Mouse (Mus musculus) right cerebral cortex, postnatal 14 days (tissue): Measurements from ENCODE around the gene Rbm17.

ENCODE experiments used
- DNase-seq: peaks from one replicate; pipeline ENCODE4 v3.0.0; 2022

Rbm17 gene

DNA sequence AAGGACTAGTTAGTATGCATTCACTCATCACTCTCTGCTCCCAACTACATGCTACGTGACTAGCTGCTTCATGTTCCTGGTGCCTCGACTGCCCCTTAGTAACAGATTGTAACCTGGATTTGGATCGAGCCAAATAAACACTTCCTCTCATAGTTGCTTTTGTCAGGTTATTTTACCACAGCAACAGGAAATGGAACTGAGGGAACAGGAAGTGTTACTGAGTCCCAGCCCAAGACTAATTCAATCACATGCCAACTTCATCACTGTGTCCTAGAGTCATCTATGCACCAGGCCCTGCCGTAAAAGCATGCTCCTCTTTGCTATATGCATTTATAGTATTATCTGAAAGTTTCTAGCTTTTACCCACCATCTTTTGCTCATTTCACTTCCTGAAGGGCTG is 16.0 kb downstream of the Rbm17 start:
- DNase-seq: no peak

DNA sequence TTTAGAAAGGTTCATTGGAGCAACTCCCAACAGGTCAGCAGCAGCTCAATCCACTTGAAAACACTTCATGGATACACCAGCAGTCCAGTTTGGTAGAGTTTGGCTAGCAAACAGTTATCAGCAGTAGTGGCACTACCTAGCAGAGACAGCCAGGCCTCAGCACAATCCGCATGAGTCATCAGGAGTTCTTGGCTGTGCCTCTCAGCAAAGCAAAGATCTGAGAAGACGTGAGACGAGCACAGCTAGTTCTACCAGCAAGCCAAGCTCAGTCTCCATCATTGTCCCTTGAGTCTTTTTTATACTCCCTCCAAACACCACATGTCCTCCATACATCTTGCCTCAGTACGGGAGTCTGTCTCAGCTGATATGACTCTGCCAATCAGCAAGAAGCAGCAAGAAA is 24.6 kb downstream of the Rbm17 start:
- DNase-seq: no peak

DNA sequence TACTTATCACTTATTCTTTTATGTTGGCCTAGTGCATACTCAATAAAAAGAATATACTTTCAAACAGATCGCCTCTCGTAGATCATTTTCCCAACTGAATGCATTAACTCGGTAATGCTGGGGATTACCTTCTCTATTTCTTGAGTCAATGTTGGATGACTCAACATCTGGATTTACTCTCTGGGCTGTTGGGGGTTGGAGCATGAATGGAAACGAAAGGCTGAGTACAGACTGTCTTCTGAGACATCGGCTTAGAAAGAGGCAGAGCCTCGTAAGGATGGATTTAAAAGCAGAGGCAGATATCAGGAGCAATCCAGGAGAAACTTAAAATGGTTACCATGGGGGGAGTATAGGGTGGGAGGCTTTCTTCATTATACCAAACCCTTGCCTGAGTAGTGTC is 25.8 kb downstream of the Rbm17 start:
- no peak for DNase-seq

DNA sequence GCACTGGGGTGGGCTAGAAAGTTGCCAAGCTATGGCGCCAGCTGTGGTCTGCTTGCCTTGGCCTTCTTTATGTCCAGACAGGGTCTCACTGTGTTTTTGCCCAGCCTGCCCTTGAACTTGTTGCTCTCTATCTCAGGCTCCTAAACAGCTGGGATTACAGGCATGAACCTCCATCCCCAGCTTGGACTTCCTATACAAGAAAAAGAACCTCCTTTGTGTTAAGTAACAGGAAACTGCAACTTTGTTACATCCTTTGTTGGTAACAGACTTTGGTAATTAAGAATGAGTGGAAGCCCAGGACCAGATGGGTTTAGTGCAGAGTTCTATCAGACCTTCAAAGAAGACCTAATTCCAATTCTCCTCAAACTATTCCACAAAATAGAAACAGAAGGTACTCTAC is 30.3 kb downstream of the Rbm17 start:
- no peak for DNase-seq

DNA sequence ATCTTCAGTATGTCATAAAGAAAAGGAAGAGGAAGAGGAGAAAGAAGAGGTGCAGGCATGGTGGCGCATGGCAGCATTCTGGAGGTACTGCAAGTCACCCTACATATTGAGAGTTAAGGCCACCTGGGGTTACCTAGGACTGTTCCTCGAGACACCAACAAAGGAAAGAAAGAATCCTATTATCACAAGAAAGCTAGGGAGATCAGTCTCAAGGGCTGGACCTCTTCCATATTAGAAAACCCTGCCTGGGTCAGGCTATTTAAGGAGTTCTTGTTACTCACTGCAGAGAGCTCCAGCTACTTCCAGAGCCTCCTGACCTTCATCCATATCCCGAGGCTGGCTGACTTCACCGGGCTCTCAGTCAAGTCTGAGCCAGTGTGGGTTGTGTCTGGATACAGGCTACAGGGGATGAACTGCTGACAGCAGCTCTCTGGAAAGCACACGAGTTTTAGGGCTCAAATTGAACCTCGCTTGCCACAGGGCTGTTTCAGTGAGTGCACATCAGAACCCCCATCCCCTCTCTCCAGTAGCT is 32.9 kb downstream of the Rbm17 start:
- DNase-seq: no peak

DNA sequence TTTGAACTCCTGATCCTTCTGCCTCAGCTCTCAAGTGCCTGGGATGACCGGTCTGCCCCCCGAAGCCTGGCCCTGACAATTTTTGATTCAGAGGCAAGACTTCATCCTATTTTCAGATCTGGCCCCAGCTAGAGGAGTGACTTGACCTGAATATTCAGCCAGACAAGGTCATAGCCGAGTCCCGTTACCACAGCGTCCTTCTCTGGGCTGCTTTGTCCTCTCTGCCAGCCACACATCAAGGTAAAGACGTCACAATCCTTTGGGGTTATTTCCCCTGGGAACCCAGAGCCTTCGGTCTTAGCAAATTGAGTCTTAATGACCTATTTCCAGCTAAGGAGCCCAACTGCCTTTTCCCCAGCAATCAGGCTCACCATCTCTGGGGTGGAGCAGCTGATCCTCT is 35.5 kb downstream of the Rbm17 start:
- no peak for DNase-seq

DNA sequence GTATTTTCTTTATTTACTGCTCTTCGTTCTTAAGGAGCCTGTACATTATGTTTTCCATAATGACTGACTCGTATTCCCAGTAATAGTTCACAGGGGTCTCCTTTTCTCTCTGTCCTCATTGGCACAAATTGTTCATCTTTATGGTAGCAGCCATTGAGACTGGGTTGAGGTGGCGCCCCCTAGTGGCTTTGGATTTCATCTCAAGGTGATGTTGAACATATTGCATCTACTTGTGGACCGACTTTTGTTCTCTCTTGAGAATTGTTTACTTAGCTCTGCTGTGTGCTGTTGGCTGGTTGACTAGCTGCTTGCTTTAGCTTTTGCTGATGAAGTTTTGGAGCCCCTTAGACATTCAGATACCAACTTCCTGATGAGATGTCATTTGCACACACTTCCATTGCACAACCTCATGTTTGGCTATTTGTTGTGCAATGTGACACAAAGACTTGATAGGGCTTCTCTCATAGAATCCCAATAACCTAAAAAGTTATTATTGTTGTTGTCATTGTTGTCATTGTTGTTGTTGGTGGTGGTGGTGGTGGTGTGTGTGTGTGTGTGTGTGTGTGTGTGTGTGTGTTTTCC is 36.1 kb downstream of the Rbm17 start:
- DNase-seq: peak; percentile 48

DNA sequence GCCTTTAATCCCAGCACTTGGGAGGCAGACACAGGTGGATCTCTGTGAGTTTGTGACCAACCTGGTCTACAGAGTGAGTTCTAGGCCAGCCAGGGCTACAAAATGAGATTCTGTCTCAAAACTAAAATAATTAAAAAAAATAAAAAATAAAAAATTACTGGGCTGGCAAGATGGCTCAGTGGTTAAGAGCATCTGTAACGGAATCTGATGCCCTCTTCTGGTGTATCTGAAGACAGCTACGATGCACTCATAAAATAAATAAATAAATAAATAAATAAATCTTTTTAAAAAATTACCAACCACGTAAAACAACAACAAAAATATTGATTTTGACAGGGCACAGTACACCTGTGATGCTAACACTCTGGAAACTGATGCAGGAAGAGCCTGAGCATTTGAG is 37.1 kb downstream of the Rbm17 start:
- no peak for DNase-seq

DNA sequence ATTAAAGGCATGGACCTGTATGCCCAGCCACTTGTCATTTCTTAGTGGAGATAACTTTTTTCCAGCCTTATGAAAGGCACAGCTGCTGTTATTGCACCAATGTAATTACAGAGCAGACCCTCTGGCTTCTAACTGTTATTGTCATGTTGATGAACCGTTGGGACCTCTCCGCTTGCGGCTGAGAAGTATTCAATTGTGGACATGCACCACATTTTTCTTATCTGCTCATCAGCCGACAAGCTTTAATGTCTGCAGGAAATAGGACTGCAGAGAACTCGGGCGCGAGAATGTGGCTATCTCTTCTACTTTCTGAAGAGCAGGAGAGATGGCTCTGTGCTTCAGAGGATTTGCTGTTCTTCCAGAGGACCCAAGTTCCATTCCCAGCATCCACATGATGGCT is 37.7 kb downstream of the Rbm17 start:
- no peak for DNase-seq

DNA sequence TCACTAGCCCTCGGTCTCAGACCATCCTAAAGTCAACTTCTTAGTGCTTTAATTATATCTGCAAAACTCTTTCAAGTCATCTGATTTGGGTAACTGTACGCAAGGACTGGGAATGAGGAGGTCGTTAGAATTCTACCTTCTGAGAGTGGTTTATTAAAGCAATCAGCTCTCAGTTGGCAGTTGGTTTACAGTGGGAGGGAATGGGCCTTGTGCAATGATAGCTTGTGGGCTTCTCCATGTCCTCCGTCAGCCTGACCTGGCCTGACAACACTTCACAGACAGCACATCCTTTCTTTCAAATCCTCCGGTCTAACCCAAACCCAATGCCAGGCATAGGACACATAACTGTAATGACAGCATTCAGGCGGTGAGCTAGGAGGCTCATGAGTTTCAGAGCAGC is 39.2 kb downstream of the Rbm17 start:
- no peak for DNase-seq

DNA sequence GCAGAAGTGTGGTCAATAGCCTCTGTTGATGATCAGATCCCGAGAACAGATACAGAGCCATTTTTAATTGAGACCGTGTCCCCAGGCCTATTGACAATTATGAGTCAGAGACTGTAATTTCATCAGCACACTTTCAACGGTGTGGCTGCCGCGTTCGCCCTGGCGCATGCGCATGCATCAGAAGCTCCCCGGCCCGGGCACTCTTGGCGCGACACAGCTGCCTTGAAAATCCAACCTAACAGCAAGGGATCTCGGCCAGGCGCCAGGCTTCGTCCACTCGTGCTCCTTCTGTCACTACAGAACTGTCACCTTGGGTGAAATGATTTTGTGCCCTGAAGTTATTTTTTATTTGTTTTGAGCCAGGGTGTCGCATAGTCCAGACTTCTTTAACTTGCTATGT is 40.7 kb downstream of the Rbm17 start:
- no peak for DNase-seq

DNA sequence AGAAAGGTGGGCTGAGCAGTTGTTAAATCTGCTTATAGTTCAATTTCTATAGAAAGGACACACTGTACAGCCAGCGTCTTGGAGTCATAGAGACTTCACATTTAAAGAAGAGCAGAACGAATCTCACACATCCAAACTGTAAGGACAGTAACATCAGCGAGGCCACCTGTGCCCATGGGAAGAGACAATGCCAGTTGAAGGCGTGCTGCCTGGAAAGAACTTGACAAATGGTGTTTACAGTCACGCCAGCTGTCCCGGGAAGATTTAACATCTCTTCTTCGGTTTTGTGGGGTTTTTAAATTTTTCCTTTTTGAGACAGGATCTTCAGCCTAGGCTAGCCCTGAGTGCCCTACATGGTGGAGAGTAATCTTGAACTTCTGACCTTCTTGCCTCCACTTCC is 45.3 kb downstream of the Rbm17 start:
- no peak for DNase-seq

DNA sequence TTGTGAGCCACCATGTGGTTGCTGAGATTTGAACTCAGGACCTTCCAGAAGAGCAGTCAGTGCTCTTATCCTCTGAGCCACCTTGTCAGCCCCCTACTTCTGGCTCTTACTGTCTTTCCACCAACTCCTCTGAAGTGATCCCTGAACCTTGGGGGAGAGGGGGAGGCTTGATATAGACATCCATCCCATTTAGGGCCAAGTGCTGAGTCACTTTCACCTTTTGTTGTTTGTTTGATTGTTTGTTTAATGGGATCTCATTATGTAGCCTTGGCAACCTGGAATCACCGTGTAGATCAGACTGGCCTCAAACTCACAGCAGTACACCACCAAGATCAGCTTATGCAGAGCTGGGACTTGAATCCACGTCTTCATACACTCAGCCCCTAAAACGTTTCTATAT is 46.7 kb downstream of the Rbm17 start:
- DNase-seq: no peak

DNA sequence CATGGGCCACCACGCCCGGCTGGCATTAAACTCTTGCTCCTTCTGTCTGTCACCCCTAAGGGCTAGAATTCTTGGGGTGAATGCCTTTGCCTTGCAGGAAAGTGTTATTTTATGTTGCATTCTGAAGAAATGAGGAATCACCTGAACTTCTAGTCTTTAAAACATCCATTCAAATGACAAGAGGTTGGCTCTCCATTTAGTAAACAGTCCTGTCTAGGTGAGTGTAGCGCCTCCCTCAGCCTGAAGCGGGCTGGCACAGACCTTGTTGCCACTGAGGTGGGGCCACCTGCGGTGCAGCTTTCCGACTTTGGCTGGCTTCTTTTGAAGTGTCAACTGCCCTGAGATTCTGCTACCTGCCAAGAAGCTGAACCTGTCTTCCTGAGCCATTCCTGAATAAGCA is 48.6 kb downstream of the Rbm17 start:
- no peak for DNase-seq

DNA sequence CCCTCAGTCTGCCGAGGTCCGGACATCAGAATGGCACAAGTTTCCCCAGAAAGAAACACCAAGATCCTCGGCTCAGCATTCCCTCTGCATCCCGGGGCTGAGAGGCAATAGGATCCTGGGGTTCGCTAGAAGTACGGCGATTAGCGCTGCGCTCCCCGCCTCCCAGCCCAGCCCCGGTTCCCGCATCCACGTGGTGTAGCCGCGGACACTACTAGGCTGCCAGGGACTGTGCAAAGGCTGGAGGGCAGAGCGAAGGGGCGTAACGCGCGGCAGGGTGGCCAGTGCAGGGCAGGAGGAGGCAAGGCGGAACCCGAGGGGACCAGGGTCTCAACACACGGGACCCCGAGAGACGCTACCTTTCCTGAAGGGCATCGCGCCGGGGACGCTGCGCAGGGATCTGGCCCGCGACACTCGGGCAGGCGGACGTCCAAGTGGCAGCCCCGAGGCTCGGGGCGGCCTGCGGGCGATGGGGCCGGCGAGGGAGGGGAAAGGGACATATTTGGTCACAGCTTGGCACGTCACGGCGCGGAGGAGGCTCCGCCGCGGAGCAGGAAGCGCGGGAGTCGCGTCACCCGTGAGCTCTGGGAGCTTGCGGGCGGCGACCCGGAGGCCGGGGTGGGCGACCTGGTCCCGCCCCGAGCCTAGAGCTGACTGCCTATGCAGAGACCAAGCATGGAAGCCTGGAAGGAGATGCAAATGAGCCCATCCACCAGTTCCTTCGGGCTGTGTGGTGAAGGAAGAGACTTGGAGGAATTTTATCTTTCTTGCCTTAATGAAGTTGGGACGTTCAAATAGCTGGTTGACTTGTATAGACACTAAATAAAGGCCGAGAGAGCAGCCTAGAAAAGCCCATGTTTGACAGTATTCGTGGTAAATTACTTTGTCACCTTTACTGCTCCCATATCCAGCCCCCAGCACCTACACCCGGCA is 50.2 kb downstream of the Rbm17 start, which contains the start of gene Pfkfb3:
Pfkfb3 (minus strand) TSS at position 607 of the 930 bp plus-strand sequence.
- DNase-seq: peak; percentile 58

DNA sequence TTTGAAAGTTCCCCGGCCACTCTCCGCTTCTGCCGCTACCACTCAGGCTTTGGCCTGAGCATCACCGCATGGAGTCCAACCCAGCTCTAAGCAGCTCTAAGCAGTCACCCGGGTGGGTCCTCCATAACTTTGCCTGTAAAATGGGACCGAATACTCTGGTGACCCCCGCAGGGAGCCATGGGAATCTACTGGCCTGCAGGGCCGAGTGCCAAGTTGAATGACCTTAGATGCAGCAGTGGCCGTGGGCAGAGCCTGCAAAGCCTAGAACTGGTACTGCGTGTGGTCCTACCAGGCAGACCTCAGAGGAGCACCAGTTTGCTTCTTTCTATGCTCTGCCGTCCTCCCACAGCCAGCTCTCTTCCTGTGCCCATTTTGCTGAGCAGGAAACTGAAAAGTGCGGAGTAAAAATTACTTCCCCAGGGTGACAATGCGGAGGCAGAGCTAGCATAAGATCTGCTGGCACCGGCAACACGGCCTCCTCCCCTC is 50.9 kb downstream of the Rbm17 start:
- DNase-seq: no peak

DNA sequence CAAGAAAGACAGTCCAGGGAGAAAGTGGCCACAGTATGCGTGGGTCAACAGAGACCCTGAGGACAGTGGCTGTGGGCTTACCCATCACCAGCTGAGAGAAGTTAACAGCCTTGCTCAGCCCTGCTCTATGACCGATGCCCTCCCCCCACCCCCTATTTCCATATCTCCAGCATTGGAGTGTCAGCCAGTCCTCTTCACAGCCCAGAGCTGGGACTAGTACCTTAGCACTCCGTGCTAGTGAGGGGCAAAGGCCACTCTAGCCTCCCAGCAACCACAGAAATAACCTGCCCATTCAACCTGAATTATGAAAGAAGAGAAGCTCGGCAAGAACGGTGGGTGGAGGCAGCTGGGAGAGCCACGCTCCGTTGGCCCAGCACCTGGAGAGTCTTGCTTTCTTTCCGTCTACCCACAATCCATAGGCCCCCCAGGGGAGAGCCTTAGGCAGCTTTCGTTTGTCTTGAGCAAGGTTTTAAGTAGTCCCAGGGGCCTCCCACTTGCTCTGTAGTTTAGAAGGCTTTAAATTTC is 51.6 kb downstream of the Rbm17 start:
- no peak for DNase-seq

DNA sequence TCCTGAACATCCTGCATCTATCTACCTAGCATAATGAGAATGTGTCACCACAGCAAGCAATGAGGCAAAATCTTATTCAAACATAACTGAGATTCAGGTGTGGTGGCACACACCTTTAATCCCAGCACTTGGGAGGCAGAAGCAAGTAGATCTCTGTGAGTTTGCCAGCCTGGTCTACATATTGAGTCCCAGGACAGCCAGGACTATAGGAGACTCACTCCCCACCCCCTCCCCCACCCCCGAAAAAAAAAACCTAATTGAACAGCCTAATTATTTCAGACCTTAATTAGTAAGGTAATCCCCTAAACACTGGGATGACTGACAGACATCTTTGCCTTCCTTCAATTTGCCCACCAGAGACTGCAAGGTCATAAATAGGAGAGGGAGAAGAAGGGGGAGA is 52.2 kb downstream of the Rbm17 start:
- DNase-seq: no peak

DNA sequence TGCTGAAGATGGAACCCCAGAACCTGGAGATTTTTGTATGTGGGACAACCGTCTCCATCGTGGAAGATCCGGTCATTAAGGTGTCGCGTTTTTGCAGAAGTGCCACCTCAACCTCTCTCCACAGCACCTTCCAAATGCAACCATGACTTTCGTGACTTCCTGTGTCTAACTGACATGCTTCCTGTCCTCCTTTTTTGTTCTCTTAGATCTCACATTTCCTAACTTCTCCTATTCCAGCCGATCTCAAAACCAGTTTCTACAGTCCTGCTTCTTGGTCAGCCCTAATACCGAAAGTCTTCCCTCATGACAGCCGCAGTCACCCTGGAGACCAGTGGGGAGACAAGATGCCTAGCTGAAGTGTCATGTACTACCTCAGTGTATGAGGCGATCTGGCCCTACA is 55.4 kb downstream of the Rbm17 start:
- no peak for DNase-seq

DNA sequence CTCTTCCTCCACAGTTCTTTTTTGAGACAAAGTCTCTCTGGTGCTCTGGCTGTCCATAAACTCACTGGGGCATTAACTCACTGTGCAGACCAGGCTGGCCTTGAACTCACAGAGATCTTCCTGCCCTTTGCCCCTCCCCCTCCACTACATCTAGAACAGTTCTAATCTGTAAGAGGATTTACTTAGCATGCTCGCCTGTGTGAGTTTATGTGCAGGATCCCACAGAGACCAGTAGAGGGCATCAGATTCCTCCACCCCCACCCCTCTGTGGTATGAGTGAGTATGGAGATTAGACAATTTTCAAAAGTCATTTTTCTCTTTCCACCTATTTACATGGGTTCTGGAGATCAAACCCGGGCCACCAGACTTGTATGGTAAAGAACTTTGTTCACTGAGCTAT is 56.3 kb downstream of the Rbm17 start:
- no peak for DNase-seq

DNA sequence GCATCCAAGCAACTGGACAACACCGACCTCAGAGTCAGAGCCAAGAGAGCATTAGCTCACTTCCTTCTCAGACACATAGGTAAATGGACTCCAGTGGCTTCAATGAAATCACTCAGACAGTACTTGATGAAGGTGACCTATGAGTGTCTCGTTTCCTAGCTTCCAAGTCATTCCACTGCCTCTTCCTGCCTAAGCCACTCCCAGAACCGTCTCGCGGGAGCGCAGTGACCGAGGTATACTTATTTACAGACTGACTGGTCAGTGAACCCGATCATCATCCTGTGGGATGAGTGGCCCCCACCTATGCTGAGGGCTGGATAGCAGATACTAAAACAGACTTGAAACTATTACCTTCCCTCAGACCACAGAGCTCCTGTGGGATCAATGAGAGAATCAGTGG is 57.9 kb downstream of the Rbm17 start:
- DNase-seq: no peak

DNA sequence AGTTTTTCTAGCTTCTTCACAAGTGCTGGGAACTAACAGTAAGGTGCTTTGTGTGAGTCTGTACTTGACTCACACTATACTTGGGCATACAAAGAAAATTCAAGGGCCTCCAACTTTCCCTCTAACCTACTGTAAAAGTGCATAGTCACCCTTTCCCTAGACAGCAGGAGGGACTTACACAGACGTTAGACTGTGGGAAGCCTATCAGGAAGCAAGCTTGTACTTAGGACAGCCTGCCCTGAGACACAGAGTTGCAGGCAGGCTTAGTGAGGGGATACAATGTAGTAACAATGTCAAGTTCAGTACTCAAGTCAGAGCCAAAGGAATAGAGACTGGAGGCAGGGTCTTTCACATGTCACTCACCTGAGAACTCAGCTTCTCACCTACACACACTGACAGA is 58.6 kb downstream of the Rbm17 start:
- DNase-seq: no peak

DNA sequence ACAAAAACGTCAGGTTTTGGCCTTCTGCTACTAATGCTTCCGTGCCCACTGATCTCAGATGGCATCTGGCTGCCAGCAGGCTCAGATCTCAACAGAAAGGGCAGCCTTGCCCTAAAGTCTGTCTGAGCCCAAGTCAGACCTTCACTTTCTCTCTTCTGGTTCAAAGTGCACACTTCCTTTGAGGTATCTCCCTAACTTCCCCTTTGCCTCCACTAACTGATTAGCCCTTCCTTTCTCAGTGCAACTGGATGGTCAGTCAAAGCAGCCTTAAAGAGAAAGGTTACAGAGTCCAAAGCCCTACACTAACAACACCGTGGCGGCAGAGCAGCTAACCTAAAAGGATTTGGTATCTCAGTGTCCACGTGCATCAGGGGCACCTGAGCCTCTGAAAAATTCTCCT is 59.6 kb downstream of the Rbm17 start:
- DNase-seq: no peak

DNA sequence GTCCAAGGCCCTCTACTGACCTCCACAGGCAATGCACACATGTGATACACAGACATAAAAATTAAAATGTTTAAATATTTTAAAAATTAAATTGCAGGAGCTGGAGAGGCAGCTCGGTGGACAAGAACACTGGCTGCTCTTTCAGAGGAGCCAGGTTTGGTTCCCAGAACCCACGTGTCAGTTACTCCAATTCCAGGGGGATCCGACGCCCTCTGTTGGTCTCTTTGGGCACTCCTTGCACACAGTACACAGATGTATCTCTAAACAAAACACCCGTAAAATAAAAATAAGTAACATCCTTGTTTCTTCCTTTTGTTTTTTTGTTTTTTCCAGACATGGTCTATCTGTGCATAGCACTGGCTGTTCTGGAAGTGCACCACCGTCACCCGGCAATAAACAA is 60.8 kb downstream of the Rbm17 start:
- DNase-seq: no peak
